ENCODE assay signal across 8 mouse cellular contexts in genomic region chr10:81524051-81524605, GRCm38 (mm10). TPM values are rescaled to one million over a fixed set of nuclear protein-coding genes. Genes with fewer than 3 reads are reported as not detected.
DNase-seq lines count a peak whose midpoint lies in the region; ATAC-seq and TF ChIP-seq lines count a peak whose summit lies in the region.

TSS of gene Gna15 (minus strand) at chr10:81524225.

- H3K36me3 ChIP-seq in limb, embryonic 10.5 days, result peaks cover 14% of the 10 kb centered on the region

- WGBS in limb, embryonic 10.5 days, result 15% methylated on average over 9 of the region's 9 CpGs

- peak within 1 kb of the TSS; percentile 52 for H3K27ac ChIP-seq in layer of hippocampus, adult 2 months
- H3K27ac ChIP-seq in limb, embryonic 10.5 days, result peak within 1 kb of the TSS; percentile 63; the same call in 1 of the 2 replicates

- TF ChIP-seq CTCF in layer of hippocampus, adult 2 months (conservative IDR thresholded peaks at IDR 0.05), result peak; percentile 19; the same call in 1 of the 2 replicates

- H3K27me3 ChIP-seq in limb, embryonic 10.5 days (ENCODE audit: low read depth, poor library complexity, severe bottlenecking), result peaks cover 17% of the 10 kb centered on the region

- ATAC-seq in monocyte, adult 5-6 weeks (replicated peaks; ENCODE audit: insufficient number of reproducible peaks, low FRiP score, low TSS enrichment, poor library complexity, severe bottlenecking), result peak; percentile 64

- peaks cover 14% of the 10 kb centered on the region for H3K4me1 ChIP-seq in limb, embryonic 10.5 days

- no peak for DNase-seq in layer of hippocampus, adult 2 months (ENCODE audit: low spot score in 2 of 2)
- no peak for DNase-seq in layer of hippocampus, adult 8-10 months (ENCODE audit: low spot score in 2 of 2)
- DNase-seq in c-Kit-positive CD71-positive TER-119-negative erythroid progenitor cells, embryonic 14.5 days (ENCODE audit: low read depth), result peak; percentile 41
- DNase-seq in limb, embryonic 10.5 days (ENCODE audit: low spot score), result no peak
- no peak for DNase-seq in Muller cell, postnatal 12 days (ENCODE audit: inconsistent ontology term)
- no peak for DNase-seq in frontal cortex, postnatal 14 days (ENCODE audit: low spot score in 2 of 2)
- no peak for DNase-seq in adipocyte (ENCODE audit: low spot score)

- H3K9me3 ChIP-seq in limb, embryonic 10.5 days (replicated peaks), result no peaks in the 10 kb centered on the region

- peak within 1 kb of the TSS; percentile 8; the same call in 1 of the 2 replicates for H3K4me3 ChIP-seq in layer of hippocampus, adult 2 months
- H3K4me3 ChIP-seq in limb, embryonic 10.5 days, result peak within 1 kb of the TSS; percentile 21; the same call in 1 of the 2 replicates

RNA-seq across cellular contexts. Expression of gene Gna15, which starts in this region (rescaled TPM):
- 1 to 10 TPM; 1.9 to 2.5 TPM for total RNA-seq in layer of hippocampus, adult 2 months (2021)
- 1 to 10 TPM; 2.5 to 9.7 (median 5.7) TPM for total RNA-seq in layer of hippocampus, adult 8-10 months (2022)
- 0.80 and 2.0 TPM in 2 replicates for polyA plus RNA-seq in limb, embryonic 10.5 days (2016; fragmentation: Nextera tagmentation; extraction: Ambion mirVana)
- total RNA-seq in monocyte, adult 5-6 weeks (2017), result 20.3 to 41.0 TPM (median 29.4 TPM) in 3 replicates
